Mouse (Mus musculus): ENCODE data around the gene Sema4c. TPM values are rescaled to one million over a fixed set of nuclear protein-coding genes. Genes with fewer than 3 reads are reported as not detected.

Gene Sema4c
- 0.68 and 0.79 TPM in 2 replicates for total RNA-seq (2023)

DNA sequence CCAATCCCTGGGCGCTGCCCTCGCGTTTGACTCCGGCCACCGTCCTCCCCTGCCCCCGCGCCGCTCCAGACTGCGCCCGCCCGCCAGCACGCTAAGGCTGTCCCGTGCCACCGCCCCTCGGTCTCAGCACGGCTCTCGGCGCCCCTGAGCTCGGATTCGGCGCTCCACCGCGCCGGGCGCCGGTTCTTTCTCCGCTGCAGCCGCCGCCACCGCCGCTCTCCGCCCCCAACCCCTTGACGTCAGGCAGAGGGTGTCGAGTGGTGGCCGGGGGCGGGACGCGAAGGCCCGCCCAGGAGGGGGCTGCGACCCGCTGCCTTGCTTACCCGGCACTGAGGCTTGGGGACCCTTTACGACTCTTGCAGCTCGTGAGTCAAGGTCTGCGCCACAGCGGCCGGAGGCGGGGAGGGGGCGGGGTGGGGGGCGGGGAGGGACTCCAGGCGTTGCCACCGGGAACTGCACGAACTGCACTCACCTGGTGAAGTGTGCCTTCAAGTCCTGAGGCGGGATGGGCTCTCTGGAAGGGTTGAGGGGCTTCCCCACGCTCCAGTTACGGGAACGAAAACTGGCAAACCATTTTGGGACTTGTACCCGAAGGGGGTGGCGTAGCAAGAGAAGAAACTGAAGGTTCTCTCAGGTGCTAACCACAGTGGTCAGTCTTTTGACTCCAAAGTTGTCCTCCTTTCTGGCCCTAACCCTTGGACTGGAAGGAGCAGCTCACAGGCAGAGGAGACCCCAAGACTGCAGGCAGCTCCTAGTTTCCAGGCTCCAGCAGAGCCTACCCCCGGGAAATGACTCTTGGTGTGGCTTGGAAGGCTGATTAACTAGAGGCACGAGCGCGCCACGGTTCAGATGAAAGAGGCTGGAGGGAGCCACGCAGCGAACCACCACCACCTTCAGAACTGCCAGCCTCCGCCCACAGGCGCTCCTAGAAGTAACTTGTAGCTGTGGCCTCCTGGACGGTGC lies at the start of gene Sema4c:
Gene Sema4c, minus strand, starts transcription at position 319 of the 963 bp plus-strand sequence.

DNA sequence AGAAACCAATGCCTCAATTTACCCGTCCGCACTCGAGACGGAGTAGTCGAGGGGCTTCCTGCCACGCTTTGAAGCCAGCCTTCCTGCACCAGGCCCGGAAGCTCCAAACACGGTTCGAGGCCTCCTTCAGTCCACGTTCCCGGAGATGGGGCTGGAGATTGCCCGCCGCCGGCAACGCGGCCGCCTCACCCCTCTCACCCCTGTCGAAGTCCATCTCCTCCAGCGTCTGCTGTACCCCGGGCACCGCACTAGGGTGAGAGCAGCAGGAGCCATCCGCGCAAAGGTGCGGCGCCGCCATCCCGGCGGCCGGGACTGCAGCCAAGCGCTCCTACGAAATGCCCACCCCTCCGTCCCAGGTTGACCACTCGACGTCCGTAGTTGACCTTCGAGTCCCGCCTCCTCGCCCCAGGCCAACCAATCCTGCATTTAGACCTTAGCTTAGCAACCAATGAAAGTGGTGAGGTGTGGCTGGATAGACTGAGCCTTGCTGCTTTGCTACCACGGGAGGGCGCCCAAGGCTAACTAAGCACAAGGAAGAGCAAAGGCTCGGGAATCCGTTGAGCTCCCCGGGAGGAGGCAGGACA lies 11.2 kb downstream of the Sema4c start, which contains the start of gene Ankrd39:
Gene Ankrd39, minus strand, starts transcription at position 558 of the 584 bp plus-strand sequence.

DNA sequence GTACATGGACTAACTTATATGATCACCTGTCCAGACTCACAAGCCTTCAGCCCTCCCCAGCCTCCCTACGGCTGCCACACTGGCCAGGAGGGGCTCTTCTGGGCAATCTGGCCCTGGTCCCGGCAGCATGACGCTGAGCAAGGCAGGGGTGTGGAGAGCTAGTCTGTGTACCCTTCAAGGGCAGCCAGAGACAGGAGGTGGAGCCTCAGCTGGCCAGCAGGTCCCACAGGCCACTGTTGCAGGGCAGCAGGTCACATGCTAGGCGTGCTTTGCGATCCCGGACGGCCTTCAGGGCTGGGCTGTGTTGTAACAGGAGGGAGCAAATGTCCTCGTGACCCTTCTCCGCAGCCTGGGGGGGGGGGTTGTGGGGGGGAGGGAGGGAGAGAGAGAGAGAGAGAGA lies 19.0 kb downstream of the Sema4c start, which contains the start of gene Gm42417:
Gene Gm42417, minus strand, starts transcription at position 244 of the 400 bp plus-strand sequence.

DNA sequence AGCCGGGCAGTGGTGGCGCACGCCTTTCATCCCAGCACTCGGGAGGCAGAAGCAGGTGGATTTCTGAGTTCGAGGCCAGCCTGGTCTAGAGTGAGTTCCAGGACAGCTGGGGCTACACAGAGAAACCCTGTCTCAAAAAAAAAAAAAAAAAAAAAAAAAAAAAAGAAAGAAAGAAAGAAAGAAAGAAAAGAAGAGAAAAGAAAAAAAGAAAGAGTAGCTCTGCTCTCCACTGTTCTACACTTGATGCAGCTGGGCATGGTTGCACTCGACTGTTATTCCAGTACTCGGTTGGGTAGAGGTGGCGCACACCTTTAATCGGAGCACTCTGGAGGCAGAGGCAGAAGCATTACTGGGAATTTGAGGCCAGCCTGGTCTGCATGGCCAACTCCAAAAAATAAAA lies 21.4 kb downstream of the Sema4c start, which contains the start of gene Ankrd23:
Gene Ankrd23, minus strand, starts transcription at position 101 of the 400 bp plus-strand sequence.

DNA sequence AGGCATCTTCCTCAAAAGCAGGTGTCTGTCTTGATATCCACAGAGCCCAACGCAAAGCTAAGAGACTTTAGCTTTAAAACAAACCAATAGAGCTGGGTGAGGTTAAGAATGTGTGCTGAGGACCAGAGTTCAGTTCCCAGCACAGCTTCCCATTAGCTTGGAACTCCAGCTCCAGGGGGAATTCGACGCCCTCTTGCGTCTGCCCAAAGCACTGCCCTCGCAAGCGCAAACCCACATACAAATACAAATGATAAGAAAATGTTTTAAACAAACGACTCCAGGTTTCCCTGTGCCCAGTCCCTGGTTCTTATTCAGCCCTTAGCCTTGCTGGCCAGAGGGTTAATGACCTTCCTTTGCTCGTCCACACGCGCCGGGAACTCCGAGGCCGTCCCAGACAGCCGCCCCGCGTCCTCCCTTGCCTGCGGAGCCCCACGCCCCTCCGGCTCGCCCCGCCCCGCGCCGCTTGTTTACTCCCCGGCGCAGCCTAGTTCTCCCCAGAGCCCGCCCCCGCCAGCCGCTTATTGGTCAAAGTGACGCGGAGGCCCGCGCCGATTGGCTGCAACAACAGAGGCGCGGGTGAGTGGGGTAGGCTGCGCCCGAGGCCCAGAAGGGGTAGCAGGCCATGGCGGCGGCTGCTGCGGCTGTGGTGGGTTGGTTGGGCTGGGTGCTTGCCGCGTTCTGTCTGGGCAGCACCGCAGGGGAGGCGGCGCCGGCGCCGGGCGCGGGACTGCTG lies 46.7 kb downstream of the Sema4c start, which contains the start of gene Cnnm3:
Gene Cnnm3, plus strand, starts transcription at position 579 of the 733 bp plus-strand sequence.

Other genes with a start within 250 kb of the Sema4c start
- 46.4 and 58.4 TPM in 2 replicates for gene Kansl3, start 189.2 kb downstream of the Sema4c start, total RNA-seq (2023)
- gene Fer1l5, start 186.1 kb downstream of the Sema4c start, total RNA-seq (2023) = not detected in 2 replicates
- gene Lman2l, start 113.1 kb downstream of the Sema4c start, total RNA-seq (2023) = 31.8 and 42.1 TPM in 2 replicates
- 27.9 and 32.5 TPM in 2 replicates for gene Cnnm4, start 86.7 kb downstream of the Sema4c start, total RNA-seq (2023)
- gene Cnnm3, start 46.5 kb downstream of the Sema4c start, total RNA-seq (2023) = 30.7 and 40.0 TPM in 2 replicates
- 1.1 and 2.4 TPM in 2 replicates for gene Ankrd23, start 21.5 kb downstream of the Sema4c start, total RNA-seq (2023)
- gene Gm42417, start 18.9 kb downstream of the Sema4c start, total RNA-seq (2023) = 3.4 TPM in 1 of 2 replicates, not detected in the other
- gene Ankrd39, start 10.9 kb downstream of the Sema4c start, total RNA-seq (2023) = 6.4 and 6.7 TPM in 2 replicates
- gene Fam178b, start 124.8 kb upstream of the Sema4c start, total RNA-seq (2023) = 0.44 and 0.93 TPM in 2 replicates
- gene Cox5b, start 133.1 kb upstream of the Sema4c start, total RNA-seq (2023) = 197 and 210 TPM in 2 replicates
- gene 4933424G06Rik, start 151.8 kb upstream of the Sema4c start, total RNA-seq (2023) = not detected in 2 replicates
- gene Actr1b, start 156.1 kb upstream of the Sema4c start, total RNA-seq (2023) = 55.4 and 68.4 TPM in 2 replicates
- not detected in 2 replicates for gene Zap70, start 203.4 kb upstream of the Sema4c start, total RNA-seq (2023)

Measured in neutrophil, adult 65 days (primary cell).